Mouse (Mus musculus) thymus, adult 2 months (tissue): ENCODE results near the gene Lsm11.

Experiments
- CTCF ChIP-seq: fragments of 200-500 bp; IDR thresholded peaks from 2 replicates; pipeline ENCODE4 v1.5.1; 2012; ENCODE audit warnings: mild to moderate bottlenecking, control low read depth, low read length, moderate library complexity, borderline replicate concordance; ENCODE audit not compliant: control insufficient read depth, poor library complexity, insufficient read depth; ENCODE audit errors: extremely low read depth
- POLR2A ChIP-seq: fragments of 200-500 bp; IDR thresholded peaks from 2 replicates; pipeline ENCODE4 v1.6.1; 2012; ENCODE audit warnings: mild to moderate bottlenecking, low read length, control low read depth, moderate library complexity; ENCODE audit not compliant: control insufficient read depth, poor library complexity, insufficient read depth; ENCODE audit errors: extremely low read depth

DNA sequence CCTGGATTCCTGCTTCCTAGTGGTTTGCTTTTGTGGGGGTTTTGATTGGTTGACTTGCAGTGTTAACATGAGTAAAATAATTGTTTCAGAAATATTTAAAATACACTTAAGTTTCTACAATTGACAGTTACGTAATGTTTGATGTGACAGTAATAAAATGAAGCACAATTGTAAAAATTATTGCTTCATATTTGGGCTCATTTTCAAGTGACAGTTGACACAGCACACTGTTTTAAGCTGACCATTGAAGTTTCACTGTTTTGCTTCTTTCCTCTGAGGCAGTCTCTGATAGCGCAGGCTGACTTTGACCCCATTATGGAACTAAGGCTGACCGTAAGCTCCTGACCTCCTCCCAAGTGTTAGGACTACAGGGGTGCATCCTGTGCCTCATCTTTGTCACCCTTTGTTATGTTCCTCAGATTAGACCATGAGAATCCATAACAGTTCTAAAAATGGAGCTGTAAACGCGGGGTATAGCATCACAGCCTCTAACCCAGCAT is 51.8 kb downstream of the Lsm11 start:
- TF ChIP-seq POLR2A: no peak
- no peak for TF ChIP-seq CTCF
